Mouse (Mus musculus) activated CD4-positive, CD25-positive, alpha-beta regulatory T cell, adult 4 months (primary cell): ENCODE measurements around the gene Wnt11. TPM values are rescaled to one million over a fixed set of nuclear protein-coding genes. Genes with fewer than 3 reads are reported as not detected.

Experiments
- polyA plus RNA-seq, 2 experiments: library from polyadenylated mRNA; unstranded; fragments of 100-300 nt; shearing (Covaris generic); gene quantifications; one replicate each; pipeline ENCODE4 v1.2.1; 2017

Gene Wnt11
- polyA plus RNA-seq, 2 experiments from 2014 or later: not detected

Other genes starting within 250 kb of the Wnt11 start
- 10 to 100 TPM; 56.4 to 59.1 TPM for gene Emsy, start 178.3 kb upstream of the Wnt11 start, polyA plus RNA-seq
- 10 to 100 TPM; 12.0 to 16.6 TPM for gene Thap12, start 132.0 kb upstream of the Wnt11 start, polyA plus RNA-seq